Mouse (Mus musculus): ENCODE data around the gene Plac1.

DNA sequence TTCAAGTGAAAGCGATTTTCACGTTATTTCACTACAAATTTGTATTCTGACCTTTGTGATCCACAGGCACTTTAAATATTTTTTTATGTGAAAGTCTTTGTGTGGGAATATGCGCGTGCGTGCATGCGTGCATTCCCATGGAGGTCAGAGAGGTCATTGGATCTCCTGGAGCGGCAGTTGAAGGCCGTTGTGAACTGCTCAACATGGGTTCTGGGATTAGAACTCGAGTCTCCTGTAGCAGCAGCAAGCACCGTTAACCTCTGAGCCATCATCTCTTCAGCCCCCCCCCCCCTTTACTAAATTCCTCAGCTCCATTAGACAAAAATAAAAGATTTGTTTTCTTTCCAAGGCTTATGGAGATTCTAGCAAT is 30.1 kb upstream of the Plac1 start:
- TF ChIP-seq POLR2A (IDR thresholded peaks at IDR 0.05; ENCODE audit: insufficient read length, low read depth), result no peak
- TF ChIP-seq CEBPB (IDR thresholded peaks at IDR 0.05; ENCODE audit: insufficient read depth, poor library complexity, severe bottlenecking), result no peak
- TF ChIP-seq MYOG (IDR thresholded peaks at IDR 0.05; ENCODE audit: control insufficient read depth in 1 of 3, insufficient read depth in 1 of 3, insufficient read length in 2 of 3, low read depth in 2 of 3), result no peak
- no peak for TF ChIP-seq USF1 (IDR thresholded peaks at IDR 0.05; ENCODE audit: low read depth)
- TF ChIP-seq E2F4 (IDR thresholded peaks at IDR 0.05; ENCODE audit: insufficient read depth), result no peak
- TF ChIP-seq TCF12 (IDR thresholded peaks at IDR 0.05; ENCODE audit: insufficient read depth, poor library complexity, severe bottlenecking), result no peak
- no peak for TF ChIP-seq REST (IDR thresholded peaks at IDR 0.05; ENCODE audit: insufficient read depth, insufficient read length)
- no peak for TF ChIP-seq TCF3 (IDR thresholded peaks at IDR 0.05; ENCODE audit: insufficient read length, low read depth)
- no peak for TF ChIP-seq POLR2AphosphoS2 (IDR thresholded peaks at IDR 0.05; ENCODE audit: insufficient read length, low read depth)

All from myocyte (in vitro differentiated cells).